Mouse (Mus musculus) stomach, embryonic 15.5 days (tissue): ENCODE measurements around the gene Ttc16. TPM values are rescaled to one million over a fixed set of nuclear protein-coding genes. Genes with fewer than 3 reads are reported as not detected.

Experiments
- ATAC-seq: fragments of 200-750 bp; cut with Nextera tagmentation; 2 replicates; pipeline ENCODE4 v1.8.0; 2017; ENCODE audit warnings: low read depth, moderate number of reproducible peaks, moderate TSS enrichment; ENCODE audit not compliant: insufficient read depth, low FRiP score
- H3K27ac ChIP-seq: fragments of 300-500 bp; sonication (generic); 2 replicates; pipeline ENCODE4 v1.5.1; 2015; ENCODE audit warnings: mild to moderate bottlenecking, inconsistent platforms
- H3K27me3 ChIP-seq: fragments of 300-500 bp; sonication (generic); replicated peaks from 2 replicates; pipeline ENCODE4 v1.6.1; 2015; ENCODE audit warnings: inconsistent platforms
- H3K36me3 ChIP-seq: fragments of 300-500 bp; sonication (generic); 2 replicates; pipeline ENCODE4 v1.6.1; 2015; ENCODE audit warnings: inconsistent platforms
- H3K4me1 ChIP-seq: fragments of 300-500 bp; sonication (generic); 2 replicates; pipeline ENCODE4 v1.6.1; 2015; ENCODE audit warnings: inconsistent platforms
- H3K4me2 ChIP-seq: fragments of 300-500 bp; sonication (generic); 2 replicates; pipeline ENCODE4 v1.6.1; 2015; ENCODE audit warnings: mild to moderate bottlenecking, inconsistent platforms
- H3K4me3 ChIP-seq: fragments of 300-500 bp; sonication (generic); replicated peaks from 2 replicates; pipeline ENCODE4 v1.5.1; 2015; ENCODE audit warnings: inconsistent platforms
- H3K9ac ChIP-seq: fragments of 300-500 bp; sonication (generic); 2 replicates; pipeline ENCODE4 v1.6.1; 2015; ENCODE audit warnings: inconsistent platforms
- H3K9me3 ChIP-seq: fragments of 300-500 bp; sonication (generic); 2 replicates; pipeline ENCODE4 v1.6.1; 2016; ENCODE audit warnings: inconsistent platforms
- WGBS: fragments of 180-500 bp; shearing (Covaris S2); methylation state at CpG from one replicate; pipeline ENCODE4 v1.1.7; 2015; 5-methylcytosine and 5-hydroxymethylcytosine counted together
- polyA plus RNA-seq: library from polyadenylated mRNA; unstranded; fragments of >200 nt; fragmentation: Nextera tagmentation; extraction: Ambion mirVana; gene quantifications from 2 replicates; pipeline ENCODE4 v1.2.1, GENCODE M21; 2015

Gene Ttc16
- polyA plus RNA-seq, 1 experiment from 2014 or later: 0.23 TPM

DNA sequence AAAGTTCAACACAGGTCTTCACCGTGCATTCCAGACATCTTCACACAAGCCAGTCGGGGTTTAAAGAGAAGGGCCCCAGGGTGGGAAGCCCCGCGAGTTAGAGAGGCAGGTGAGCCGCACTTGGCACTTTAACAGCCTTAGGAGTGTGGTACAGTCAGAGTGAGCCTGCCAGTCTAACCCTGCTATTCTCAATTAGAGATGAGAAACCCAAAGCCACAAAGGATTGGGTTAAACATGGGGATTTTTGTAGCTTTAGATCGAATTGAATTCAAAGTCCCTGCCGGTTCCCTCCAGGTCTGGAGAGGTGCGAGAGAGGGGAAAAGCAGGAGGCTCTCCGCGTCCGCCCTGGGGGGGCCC lies 34.5 kb downstream of the Ttc16 start, which contains the start of gene 6330409D20Rik:
TSS of gene 6330409D20Rik (minus strand) at position 101 of the 357 bp plus-strand sequence.
- Histone ChIP-seq H3K27ac (no peak within 1 kb of the TSS), H3K27me3 (peaks cover 15% of the 10 kb centered on the region), H3K36me3 (peaks cover 2% of the 10 kb centered on the region; the same call in 1 of the 2 replicates), H3K4me3 (peak within 1 kb of the TSS; percentile 47), H3K4me2 (peak within 1 kb of the TSS; percentile 89), H3K4me1 (peaks cover 13% of the 10 kb centered on the region), H3K9ac (peak within 1 kb of the TSS; percentile 45; the same call in 1 of the 2 replicates), H3K9me3 (no peaks in the 10 kb centered on the region)
- no peak for ATAC-seq
- 15% methylated on average over 11 of the region's 11 CpGs for WGBS

DNA sequence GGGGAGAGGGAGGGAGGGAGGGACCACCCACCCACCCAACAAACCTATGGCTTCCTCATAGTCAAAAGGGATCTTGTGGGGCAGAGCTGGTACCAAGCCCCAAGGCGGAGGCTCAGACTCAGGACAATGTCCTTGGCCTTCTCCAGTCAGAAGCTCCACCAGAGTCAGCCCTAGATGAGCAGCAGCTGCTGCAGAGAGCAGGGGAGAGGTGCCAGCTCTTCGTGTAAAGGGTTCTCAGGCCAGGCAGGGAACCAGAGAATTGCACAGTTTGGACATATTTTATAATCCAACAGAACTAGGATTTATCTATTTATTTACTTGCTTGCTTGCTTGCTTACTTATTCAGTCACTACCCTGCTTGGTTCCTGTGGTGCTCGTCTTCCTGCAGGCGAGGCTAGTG lies 36.1 kb downstream of the Ttc16 start:
- Histone ChIP-seq H3K9me3 (no peaks in the 10 kb centered on the region), H3K36me3 (no peaks in the 10 kb centered on the region), H3K4me3 (no peak overlapping the region), H3K27me3 (peaks cover 15% of the 10 kb centered on the region), H3K4me1 (peaks cover 21% of the 10 kb centered on the region), H3K9ac (no peak overlapping the region), H3K27ac (no peak overlapping the region), H3K4me2 (no peak overlapping the region)
- ATAC-seq: no peak
- 69% methylated on average over 4 of the region's 4 CpGs for WGBS

DNA sequence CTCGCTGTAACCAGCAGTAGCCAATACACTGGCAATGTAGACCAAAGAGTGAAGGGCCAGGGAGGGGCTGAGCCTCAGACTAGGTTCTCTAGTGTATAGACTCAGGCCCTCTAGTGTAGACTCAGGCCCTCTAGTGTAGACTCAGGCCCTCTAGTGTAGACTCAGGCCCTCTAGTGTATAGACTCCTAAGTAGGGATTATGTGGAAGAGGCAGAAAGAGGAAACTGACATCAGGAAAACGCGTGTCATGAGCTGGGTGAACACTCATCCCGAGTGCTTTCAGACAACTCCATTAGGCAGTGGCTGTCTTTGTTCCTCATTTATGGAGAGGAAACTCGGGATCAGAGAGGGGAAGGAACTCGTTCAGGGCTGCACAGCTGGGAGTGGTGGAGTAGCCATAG lies 38.4 kb downstream of the Ttc16 start:
- WGBS: 55% methylated on average over 6 of the region's 6 CpGs
- ATAC-seq: no peak
- H3K4me1 ChIP-seq: peaks cover 29% of the 10 kb centered on the region
- H3K9me3 ChIP-seq: no peaks in the 10 kb centered on the region
- peaks cover 8% of the 10 kb centered on the region for H3K27me3 ChIP-seq
- H3K4me3 ChIP-seq: no peak overlapping the region
- no peaks in the 10 kb centered on the region for H3K36me3 ChIP-seq
- no peak overlapping the region for H3K9ac ChIP-seq
- no peak overlapping the region for H3K27ac ChIP-seq
- no peak overlapping the region for H3K4me2 ChIP-seq

DNA sequence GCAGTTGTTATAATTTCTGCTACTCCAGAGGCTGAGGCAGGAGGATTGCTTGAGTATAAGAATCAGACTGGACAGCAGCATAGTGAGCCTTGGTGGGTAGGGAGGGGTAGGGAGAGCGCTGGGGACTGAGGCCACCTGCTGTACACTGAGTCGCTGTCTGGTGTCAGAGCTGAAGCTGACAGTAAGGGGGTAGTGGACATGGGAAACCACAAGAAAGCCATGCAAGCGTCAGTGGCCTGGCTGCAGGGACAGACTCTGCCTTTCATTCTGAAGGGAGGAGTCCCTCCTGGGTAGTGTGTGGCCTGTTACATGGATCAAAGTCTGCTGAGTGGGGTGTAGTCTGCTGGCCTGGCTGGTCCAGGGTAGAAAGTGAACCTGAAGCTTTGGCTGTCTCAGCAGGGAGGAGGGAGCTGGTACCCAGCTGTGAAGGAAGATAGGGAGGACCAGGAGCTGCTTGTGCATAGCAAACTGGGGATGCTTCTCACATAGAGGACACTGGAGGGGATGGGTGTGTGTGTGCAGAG lies 39.1 kb downstream of the Ttc16 start:
- Histone ChIP-seq H3K4me2 (no peak overlapping the region), H3K9ac (no peak overlapping the region), H3K4me1 (peaks cover 26% of the 10 kb centered on the region), H3K27me3 (peaks cover 1% of the 10 kb centered on the region; the same call in 1 of the 2 replicates), H3K9me3 (no peaks in the 10 kb centered on the region), H3K36me3 (no peaks in the 10 kb centered on the region), H3K4me3 (no peak overlapping the region), H3K27ac (no peak overlapping the region)
- WGBS: 52% methylated on average over 3 of the region's 3 CpGs
- no peak for ATAC-seq

DNA sequence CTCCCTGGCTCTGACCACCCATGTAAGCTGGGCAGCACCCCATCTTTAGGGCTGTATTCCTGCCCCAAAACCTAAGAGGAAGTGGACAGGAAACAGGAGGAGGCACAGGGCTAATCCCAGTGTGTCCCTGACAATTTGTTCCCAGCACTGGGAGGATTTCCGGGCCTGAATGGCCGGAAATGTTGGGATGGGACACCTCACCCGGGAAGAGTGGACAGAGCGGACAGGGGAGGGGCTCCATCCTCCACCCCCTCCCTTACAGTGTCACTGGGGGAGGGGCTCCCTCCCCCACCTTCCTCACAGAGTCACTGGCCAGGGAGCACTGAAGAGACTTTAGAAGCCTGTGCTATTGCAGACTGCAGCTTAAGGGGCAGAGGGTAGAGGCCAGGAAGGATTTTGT lies 40.5 kb downstream of the Ttc16 start:
- Histone ChIP-seq H3K27ac (peak overlapping the region; percentile 68), H3K9me3 (no peaks in the 10 kb centered on the region), H3K4me1 (peaks cover 31% of the 10 kb centered on the region; the same call in 1 of the 2 replicates), H3K27me3 (no peaks in the 10 kb centered on the region), H3K4me2 (no peak overlapping the region), H3K36me3 (no peaks in the 10 kb centered on the region), H3K4me3 (no peak overlapping the region), H3K9ac (no peak overlapping the region)
- 57% methylated on average over 4 of the region's 4 CpGs for WGBS
- ATAC-seq: no peak

DNA sequence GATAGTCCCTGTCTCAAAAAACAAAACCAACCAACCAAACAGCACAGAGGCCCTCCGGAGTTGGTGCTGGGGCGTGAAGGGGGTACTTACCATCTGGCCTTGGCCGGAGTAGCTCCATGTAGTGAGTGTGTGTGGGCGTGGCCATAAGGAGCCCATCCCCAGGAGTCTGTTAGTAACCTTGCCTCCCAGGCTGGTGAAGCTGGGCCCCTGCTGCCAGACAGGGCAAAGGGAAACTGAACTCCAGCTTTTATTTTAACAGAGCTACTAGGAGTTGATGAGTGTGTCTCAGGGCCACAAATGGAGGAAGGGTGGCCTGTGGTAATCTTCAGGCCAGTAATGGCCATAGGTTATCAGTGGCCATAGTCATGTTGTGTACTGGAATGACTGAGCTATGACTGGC lies 41.0 kb downstream of the Ttc16 start:
- ATAC-seq: no peak
- Histone ChIP-seq H3K4me3 (no peak overlapping the region), H3K9me3 (no peaks in the 10 kb centered on the region), H3K4me1 (peaks cover 35% of the 10 kb centered on the region; the same call in 1 of the 2 replicates), H3K27ac (peak overlapping the region; percentile 68), H3K36me3 (no peaks in the 10 kb centered on the region), H3K9ac (no peak overlapping the region), H3K4me2 (no peak overlapping the region), H3K27me3 (no peaks in the 10 kb centered on the region)
- 36% methylated on average over 4 of the region's 4 CpGs for WGBS

DNA sequence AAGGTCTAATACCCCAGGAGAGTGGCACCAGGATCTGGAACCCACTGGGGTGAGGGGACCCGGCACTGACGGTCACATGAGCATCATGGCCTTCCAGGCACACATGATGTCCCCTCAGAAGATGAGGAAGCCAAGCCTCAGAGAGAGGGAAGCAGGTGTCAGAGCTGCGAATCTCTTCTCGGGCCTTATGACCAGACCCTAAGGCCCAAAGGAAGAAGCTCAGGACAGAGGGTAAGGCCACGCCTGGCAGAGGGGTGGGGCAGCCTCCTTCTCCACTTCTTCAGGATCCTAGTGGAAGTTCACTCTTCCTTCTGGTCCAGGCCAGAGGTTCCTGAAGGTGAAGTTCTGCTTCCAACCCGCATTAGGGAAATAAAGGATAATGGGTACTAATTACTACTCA lies 42.7 kb downstream of the Ttc16 start:
- no peaks in the 10 kb centered on the region for H3K9me3 ChIP-seq
- H3K4me1 ChIP-seq: peaks cover 43% of the 10 kb centered on the region
- H3K4me3 ChIP-seq: no peak overlapping the region
- H3K4me2 ChIP-seq: no peak overlapping the region
- ATAC-seq: no peak
- no peaks in the 10 kb centered on the region for H3K27me3 ChIP-seq
- 77% methylated on average over 6 of the region's 6 CpGs for WGBS
- no peak overlapping the region for H3K27ac ChIP-seq
- no peak overlapping the region for H3K9ac ChIP-seq
- H3K36me3 ChIP-seq: no peaks in the 10 kb centered on the region

DNA sequence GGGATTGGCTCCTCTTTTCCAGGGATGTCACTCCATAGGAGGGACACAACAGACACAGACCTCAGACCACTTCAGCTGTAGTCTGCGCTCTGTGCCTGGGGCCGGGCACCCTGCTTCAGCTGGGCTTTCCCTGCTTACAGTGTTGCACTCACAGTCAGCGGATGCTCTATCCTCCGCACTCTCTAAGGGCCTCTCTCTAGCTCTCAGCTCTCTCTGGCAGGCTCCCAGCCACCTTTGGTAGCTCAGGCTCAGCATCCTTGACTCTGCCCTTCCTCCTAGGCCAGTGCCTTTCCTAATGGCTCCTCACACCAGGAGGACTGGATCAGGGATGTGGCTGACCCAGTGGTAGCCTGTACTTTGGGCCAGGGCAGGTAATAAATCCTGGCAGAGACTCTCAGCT lies 43.5 kb downstream of the Ttc16 start:
- H3K36me3 ChIP-seq: no peaks in the 10 kb centered on the region
- 59% methylated on average over 4 of the region's 4 CpGs for WGBS

DNA sequence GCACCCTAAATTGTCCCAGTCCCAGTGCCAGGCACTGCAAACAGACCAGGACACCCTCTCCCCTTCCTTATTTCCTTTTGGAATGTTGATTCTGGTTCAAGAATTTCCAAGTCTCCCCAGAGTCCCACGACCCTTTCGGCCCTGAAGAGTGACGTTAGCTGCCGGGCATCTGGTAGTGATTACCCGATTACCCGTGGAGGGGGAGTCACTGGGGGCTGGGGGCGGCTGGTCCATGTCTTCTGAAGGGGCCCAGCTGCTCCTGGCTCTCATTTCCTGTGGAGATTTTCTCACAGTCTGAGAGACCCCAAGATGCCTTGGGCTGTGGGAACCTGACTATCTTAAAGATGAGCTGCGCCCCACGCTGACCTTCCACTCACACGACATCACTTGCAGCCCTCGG lies 44.6 kb downstream of the Ttc16 start:
- ATAC-seq: no peak
- Histone ChIP-seq H3K4me2 (peak overlapping the region; percentile 68), H3K9me3 (no peaks in the 10 kb centered on the region), H3K9ac (no peak overlapping the region), H3K36me3 (no peaks in the 10 kb centered on the region), H3K27me3 (no peaks in the 10 kb centered on the region), H3K27ac (peak overlapping the region; percentile 82), H3K4me3 (no peak overlapping the region), H3K4me1 (peaks cover 46% of the 10 kb centered on the region)
- WGBS: 27% methylated on average over 11 of the region's 11 CpGs

More for the DNA sequence above, 43.5 kb downstream of the Ttc16 start:
- Histone ChIP-seq H3K4me2 (peak overlapping the region; percentile 68; the same call in 1 of the 2 replicates), H3K27me3 (no peaks in the 10 kb centered on the region), H3K9me3 (no peaks in the 10 kb centered on the region), H3K27ac (peak overlapping the region; percentile 82), H3K4me3 (no peak overlapping the region), H3K4me1 (peaks cover 46% of the 10 kb centered on the region), H3K9ac (no peak overlapping the region)
- no peak for ATAC-seq

DNA sequence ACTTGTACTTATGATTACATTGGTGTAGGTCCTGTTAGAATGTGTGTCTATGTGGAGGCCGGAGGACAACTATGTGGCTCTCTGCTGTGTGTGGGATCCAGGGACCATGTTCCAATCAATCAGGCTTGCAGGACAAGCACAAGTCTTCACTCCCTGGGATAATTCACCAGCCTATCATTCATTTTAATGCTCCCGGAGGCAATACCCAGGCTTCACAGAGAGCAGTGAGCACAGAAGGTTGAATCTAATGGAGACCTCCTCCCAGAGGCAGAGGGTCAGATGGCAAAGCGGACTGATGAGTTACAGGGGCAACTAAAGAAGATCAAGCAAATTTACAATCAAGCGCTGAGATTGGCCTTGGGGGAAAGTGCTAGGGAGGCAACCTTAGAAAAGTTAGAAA lies 45.9 kb downstream of the Ttc16 start:
- no peak overlapping the region for H3K4me3 ChIP-seq
- no peaks in the 10 kb centered on the region for H3K36me3 ChIP-seq
- H3K4me1 ChIP-seq: peaks cover 41% of the 10 kb centered on the region
- no peaks in the 10 kb centered on the region for H3K27me3 ChIP-seq
- H3K9me3 ChIP-seq: no peaks in the 10 kb centered on the region
- no peak for ATAC-seq
- H3K9ac ChIP-seq: no peak overlapping the region
- WGBS: 67% methylated on average over 4 of the region's 4 CpGs
- peak overlapping the region; percentile 68; the same call in 1 of the 2 replicates for H3K4me2 ChIP-seq
- peak overlapping the region; percentile 82; the same call in 1 of the 2 replicates for H3K27ac ChIP-seq

DNA sequence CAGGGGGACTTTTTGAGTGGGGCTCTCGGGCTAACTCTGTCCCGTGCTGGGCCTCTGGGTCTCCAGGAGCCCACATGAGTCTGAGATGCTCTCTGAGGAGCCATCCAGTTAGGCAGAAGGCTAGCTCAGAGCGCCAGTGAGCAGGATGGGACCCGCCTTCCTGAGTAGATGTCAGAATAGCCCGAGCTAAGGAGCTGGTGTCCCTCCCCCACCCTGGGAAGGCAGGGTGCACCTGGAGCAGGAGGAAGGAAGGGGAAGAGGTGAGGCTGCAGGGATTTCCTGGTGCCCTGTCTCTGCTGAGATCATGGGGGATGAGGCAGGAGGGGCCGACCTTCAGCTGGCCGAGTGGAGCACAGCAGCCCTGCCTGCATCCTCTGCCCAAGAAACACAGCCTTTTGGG lies 47.0 kb downstream of the Ttc16 start:
- H3K36me3 ChIP-seq: no peaks in the 10 kb centered on the region
- no peaks in the 10 kb centered on the region for H3K9me3 ChIP-seq
- peak overlapping the region; percentile 44 for H3K4me3 ChIP-seq
- no peaks in the 10 kb centered on the region for H3K27me3 ChIP-seq
- peaks cover 36% of the 10 kb centered on the region for H3K4me1 ChIP-seq
- ATAC-seq: no peak
- H3K9ac ChIP-seq: no peak overlapping the region; the same call in 1 of the 2 replicates
- peak overlapping the region; percentile 68 for H3K4me2 ChIP-seq
- 44% methylated on average over 7 of the region's 7 CpGs for WGBS
- H3K27ac ChIP-seq: peak overlapping the region; percentile 35; the same call in 1 of the 2 replicates

DNA sequence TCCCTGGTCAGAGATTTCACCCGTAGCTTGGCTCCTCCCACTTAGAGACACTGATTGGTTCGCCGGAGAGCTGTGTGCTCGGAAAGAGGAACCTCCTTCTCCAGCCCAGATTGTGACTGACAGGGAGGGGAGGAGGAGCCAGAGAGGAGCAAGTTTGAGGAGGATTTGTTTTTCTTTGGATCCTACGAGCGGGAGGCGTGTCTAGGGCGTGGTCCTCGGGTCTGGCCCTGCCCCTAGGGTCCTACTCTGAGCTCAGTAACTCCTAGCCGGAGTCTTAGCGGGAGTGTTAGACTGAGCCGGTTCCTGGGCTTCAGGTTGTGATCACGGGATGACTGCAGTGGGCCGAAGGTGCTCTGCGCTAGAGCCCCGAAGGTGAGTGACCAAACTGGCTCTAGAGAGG lies 48.0 kb downstream of the Ttc16 start:
- peak overlapping the region; percentile 68 for H3K4me2 ChIP-seq
- ATAC-seq: peak; percentile 97
- H3K9ac ChIP-seq: no peak overlapping the region
- WGBS: 1% methylated on average over 16 of the region's 16 CpGs
- H3K9me3 ChIP-seq: no peaks in the 10 kb centered on the region
- peak overlapping the region; percentile 44 for H3K4me3 ChIP-seq
- H3K4me1 ChIP-seq: peaks cover 33% of the 10 kb centered on the region
- H3K27ac ChIP-seq: peak overlapping the region; percentile 63
- H3K36me3 ChIP-seq: no peaks in the 10 kb centered on the region
- no peaks in the 10 kb centered on the region for H3K27me3 ChIP-seq
